Mouse (Mus musculus) lung, postnatal 0 days (tissue): ENCODE measurements around the gene Hivep3. TPM values are rescaled to one million over a fixed set of nuclear protein-coding genes. Genes with fewer than 3 reads are reported as not detected.

Experiments
- ATAC-seq: fragments of 200-750 bp; cut with Nextera tagmentation; 2 replicates; pipeline ENCODE4 v1.8.0; 2017; ENCODE audit warnings: moderate library complexity
- DNase-seq: peaks from one replicate; pipeline ENCODE4 v3.0.0-alpha.2; 2016; ENCODE audit warnings: low spot score
- H3K27ac ChIP-seq: fragments of 300-500 bp; sonication (generic); 2 replicates; pipeline ENCODE4 v1.5.1; 2014; ENCODE audit warnings: antibody characterized with exemption, mild to moderate bottlenecking, low read length, mixed read lengths
- H3K27me3 ChIP-seq: fragments of 300-500 bp; sonication (generic); replicated peaks from 2 replicates; pipeline ENCODE4 v1.6.1; 2014; ENCODE audit warnings: low read length, mixed read lengths; ENCODE audit not compliant: insufficient read depth
- H3K36me3 ChIP-seq: fragments of 300-500 bp; sonication (generic); 2 replicates; pipeline ENCODE4 v1.6.1; 2014; ENCODE audit warnings: low read length, mixed read lengths; ENCODE audit not compliant: insufficient read depth
- H3K4me1 ChIP-seq: fragments of 300-500 bp; sonication (generic); 2 replicates; pipeline ENCODE4 v1.6.1; 2014; ENCODE audit warnings: antibody characterized with exemption, low read depth, low read length, mixed read lengths; ENCODE audit not compliant: insufficient read depth
- H3K4me2 ChIP-seq: fragments of 300-500 bp; sonication (generic); replicated peaks from 2 replicates; pipeline ENCODE4 v1.6.1; 2014; ENCODE audit warnings: low read depth, mild to moderate bottlenecking, low read length, moderate library complexity, mixed read lengths
- H3K4me3 ChIP-seq: fragments of 300-500 bp; sonication (generic); 2 replicates; pipeline ENCODE4 v1.5.1; 2014; ENCODE audit warnings: low read depth, low read length
- H3K9ac ChIP-seq: fragments of 300-500 bp; sonication (generic); replicated peaks from 2 replicates; pipeline ENCODE4 v1.6.1; 2014; ENCODE audit warnings: low read depth, mild to moderate bottlenecking
- H3K9me3 ChIP-seq: fragments of 300-500 bp; sonication (generic); 2 replicates; pipeline ENCODE4 v1.6.1; 2016; ENCODE audit warnings: low read length, mixed read lengths
- CTCF ChIP-seq: IDR thresholded peaks from 2 replicates; pipeline ENCODE4 v1.5.1; 2016; ENCODE audit warnings: antibody characterized with exemption, mild to moderate bottlenecking
- EP300 ChIP-seq: IDR thresholded peaks from 2 replicates; pipeline ENCODE4 v1.6.1; 2016; ENCODE audit warnings: antibody characterized with exemption, mild to moderate bottlenecking, control low read depth
- WGBS: fragments of 180-500 bp; shearing (Covaris S2); extraction: QIAGEN DNeasy Blood & Tissue Kit; methylation state at CpG from one replicate; pipeline ENCODE4 v1.1.7; 2014; 5-methylcytosine and 5-hydroxymethylcytosine counted together
- polyA plus RNA-seq: library from polyadenylated mRNA; unstranded; fragments of >200 nt; fragmentation: Nextera tagmentation; extraction: Ambion mirVana; gene quantifications from 2 replicates; pipeline ENCODE4 v1.2.1, GENCODE M21; 2015

Gene Hivep3
- polyA plus RNA-seq, 1 experiment from 2014 or later: 30.7 TPM

- H3K4me1 ChIP-seq: no peaks in the 10 kb centered on the region
- H3K36me3 ChIP-seq: no peaks in the 10 kb centered on the region
- no peak for DNase-seq
- H3K9me3 ChIP-seq: no peaks in the 10 kb centered on the region
- TF ChIP-seq CTCF (no peak), EP300 (no peak)
- H3K27ac ChIP-seq: no peak overlapping the region
- ATAC-seq: no peak
- no peak overlapping the region for H3K4me3 ChIP-seq
- no peak overlapping the region for H3K4me2 ChIP-seq
- WGBS: 69% methylated on average over 6 of the region's 6 CpGs
- H3K27me3 ChIP-seq: no peaks in the 10 kb centered on the region
- H3K9ac ChIP-seq: no peak overlapping the region
Measured at GRCm38 (mm10) chr4:120124656-120125055, 391.1 kb downstream of the Hivep3 start.

GRCm38 (mm10) chr4:120126047-120126446 lies 392.5 kb downstream of the Hivep3 start:
- H3K27ac ChIP-seq: no peak overlapping the region
- no peak overlapping the region for H3K9ac ChIP-seq
- TF ChIP-seq EP300 (no peak), CTCF (no peak)
- H3K4me2 ChIP-seq: no peak overlapping the region
- 86% methylated on average over 6 of the region's 6 CpGs for WGBS
- no peaks in the 10 kb centered on the region for H3K27me3 ChIP-seq
- no peak for DNase-seq
- H3K4me1 ChIP-seq: no peaks in the 10 kb centered on the region; the same call in 1 of the 2 replicates
- no peak overlapping the region for H3K4me3 ChIP-seq
- no peak for ATAC-seq
- H3K36me3 ChIP-seq: no peaks in the 10 kb centered on the region
- H3K9me3 ChIP-seq: no peaks in the 10 kb centered on the region

- Histone ChIP-seq H3K4me3 (no peak overlapping the region), H3K27me3 (no peaks in the 10 kb centered on the region), H3K9me3 (no peaks in the 10 kb centered on the region), H3K36me3 (no peaks in the 10 kb centered on the region), H3K4me2 (no peak overlapping the region), H3K9ac (no peak overlapping the region), H3K27ac (no peak overlapping the region), H3K4me1 (no peaks in the 10 kb centered on the region; the same call in 1 of the 2 replicates)
- TF ChIP-seq CTCF: no peak
- 87% methylated on average over 3 of the region's 3 CpGs for WGBS
- no peak for DNase-seq
- no peak for ATAC-seq
Measured at GRCm38 (mm10) chr4:120127333-120127732, 393.7 kb downstream of the Hivep3 start.

GRCm38 (mm10) chr4:120128033-120128432 lies 394.4 kb downstream of the Hivep3 start:
- DNase-seq: peak; percentile 61
- H3K9ac ChIP-seq: no peak overlapping the region
- no peaks in the 10 kb centered on the region for H3K27me3 ChIP-seq
- no peak overlapping the region for H3K27ac ChIP-seq
- no peaks in the 10 kb centered on the region for H3K9me3 ChIP-seq
- H3K4me1 ChIP-seq: no peaks in the 10 kb centered on the region; the same call in 1 of the 2 replicates
- H3K4me3 ChIP-seq: no peak overlapping the region
- peak; percentile 42 for ATAC-seq
- 35% methylated on average over 4 of the region's 4 CpGs for WGBS
- TF ChIP-seq CTCF (no peak), EP300 (no peak)
- no peaks in the 10 kb centered on the region for H3K36me3 ChIP-seq
- no peak overlapping the region for H3K4me2 ChIP-seq

GRCm38 (mm10) chr4:120129233-120129885 lies 395.8 kb downstream of the Hivep3 start:
- H3K9ac ChIP-seq: no peak overlapping the region
- no peaks in the 10 kb centered on the region for H3K36me3 ChIP-seq
- 41% methylated on average over 4 of the region's 4 CpGs for WGBS
- ATAC-seq: peak; percentile 43; the same call in 1 of the 2 replicates
- no peak overlapping the region for H3K27ac ChIP-seq
- DNase-seq: peak; percentile 82
- no peaks in the 10 kb centered on the region for H3K9me3 ChIP-seq
- H3K4me2 ChIP-seq: no peak overlapping the region
- H3K4me1 ChIP-seq: no peaks in the 10 kb centered on the region; the same call in 1 of the 2 replicates
- H3K4me3 ChIP-seq: no peak overlapping the region
- TF ChIP-seq CTCF (peak; percentile 95), EP300 (no peak)
- no peaks in the 10 kb centered on the region for H3K27me3 ChIP-seq

GRCm38 (mm10) chr4:120130926-120131325 lies 397.3 kb downstream of the Hivep3 start:
- no peaks in the 10 kb centered on the region for H3K27me3 ChIP-seq
- DNase-seq: no peak
- ATAC-seq: no peak
- H3K36me3 ChIP-seq: no peaks in the 10 kb centered on the region
- no peak overlapping the region for H3K4me2 ChIP-seq
- no peak overlapping the region for H3K9ac ChIP-seq
- H3K9me3 ChIP-seq: no peaks in the 10 kb centered on the region
- no peaks in the 10 kb centered on the region; the same call in 1 of the 2 replicates for H3K4me1 ChIP-seq
- TF ChIP-seq CTCF (no peak), EP300 (no peak)
- no peak overlapping the region for H3K27ac ChIP-seq
- 84% methylated on average over 4 of the region's 4 CpGs for WGBS
- H3K4me3 ChIP-seq: no peak overlapping the region
